Mouse (Mus musculus) ES-CJ7 (cell line): ENCODE data around the gene Wfs1.
A peak's percentile ranks its signal among the peaks of the same experiment; 100 is the strongest.

ENCODE experiments used
- DNase-seq: peaks from one replicate; pipeline ENCODE4 v3.0.0; 2011; ENCODE audit warnings: low read depth, low spot score

The Wfs1 gene

GRCm38 (mm10) chr5:36988124-36988780, 753 bp downstream of the Wfs1 start:
- no peak for DNase-seq

DNA sequence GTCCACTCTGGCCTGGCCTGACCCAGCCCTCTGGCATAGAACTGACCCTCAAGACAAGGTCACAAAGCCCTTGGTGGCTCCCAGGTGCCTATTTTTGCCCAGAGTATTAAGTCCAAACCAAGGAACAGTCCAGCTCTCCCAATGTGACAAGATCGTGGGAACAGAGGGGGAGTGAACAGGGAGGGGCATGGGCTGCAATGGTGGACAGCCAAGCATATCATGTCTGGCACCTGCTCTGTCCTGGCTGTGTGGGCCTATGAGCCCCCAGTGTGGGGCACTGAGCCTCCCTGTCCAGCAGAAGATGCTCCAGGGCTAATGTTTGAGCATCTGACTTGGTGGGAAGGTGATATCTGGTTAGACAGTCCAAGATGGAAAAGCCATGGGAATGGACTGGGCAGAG, 2.4 kb downstream of the Wfs1 start:
- DNase-seq: no peak

DNA sequence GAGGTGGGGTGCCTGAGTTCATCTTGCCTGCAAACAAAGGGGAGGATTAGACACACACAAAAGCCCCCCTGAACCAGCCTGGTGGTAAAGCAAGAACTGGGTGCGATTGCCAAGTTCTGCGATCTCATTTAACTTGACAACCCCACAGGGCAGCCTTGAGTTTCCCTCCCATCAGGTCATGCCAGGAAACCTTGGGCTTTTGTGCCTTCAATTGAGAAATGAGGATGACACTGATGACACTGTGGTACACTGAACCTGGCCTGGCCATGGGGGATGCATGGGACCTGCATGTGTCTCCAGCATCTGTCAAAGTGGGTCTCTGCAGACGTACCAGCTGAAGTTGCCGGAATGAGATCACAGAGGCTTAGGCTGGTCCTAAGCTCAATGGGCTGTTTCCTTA, 6.7 kb downstream of the Wfs1 start:
- no peak for DNase-seq

DNA sequence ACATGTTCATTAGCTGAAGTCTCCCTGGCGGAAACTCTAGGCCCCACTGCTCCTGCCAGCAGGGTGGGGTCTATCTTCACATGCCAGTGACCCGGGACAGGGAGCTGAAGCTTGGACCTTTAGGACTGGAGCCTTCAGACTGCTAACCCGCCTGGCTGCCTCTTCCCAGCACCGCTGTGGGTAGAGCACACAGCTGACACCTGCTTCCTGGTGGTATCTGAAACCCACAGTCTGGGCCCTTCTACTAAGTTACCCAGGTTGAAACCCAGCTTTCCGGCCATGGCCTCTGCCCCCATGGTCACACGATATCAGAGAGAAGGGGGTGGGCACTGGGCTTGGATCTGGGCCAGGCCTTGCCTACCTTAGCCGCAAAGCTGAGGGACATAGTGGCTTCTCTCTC, 9.4 kb downstream of the Wfs1 start:
- DNase-seq: no peak

DNA sequence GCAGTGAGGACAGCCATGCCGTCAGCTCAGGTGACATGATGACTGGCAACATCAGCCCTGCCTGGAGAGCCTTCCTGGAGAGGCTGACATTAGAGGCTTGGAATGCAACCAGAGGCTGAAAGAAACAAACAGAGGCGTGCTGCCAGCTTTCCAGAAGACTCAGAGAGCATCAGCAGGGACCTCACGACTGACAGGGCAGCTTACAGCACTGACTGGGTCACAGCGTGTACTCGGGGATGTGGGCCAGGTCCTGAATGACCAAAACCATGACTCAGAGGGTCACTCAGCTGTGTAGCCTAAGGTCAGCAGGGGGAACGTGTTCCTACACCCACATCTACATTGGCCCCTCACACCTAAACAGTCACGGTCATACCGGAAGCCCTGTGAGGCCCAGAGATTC, 10.0 kb downstream of the Wfs1 start:
- DNase-seq: no peak

DNA sequence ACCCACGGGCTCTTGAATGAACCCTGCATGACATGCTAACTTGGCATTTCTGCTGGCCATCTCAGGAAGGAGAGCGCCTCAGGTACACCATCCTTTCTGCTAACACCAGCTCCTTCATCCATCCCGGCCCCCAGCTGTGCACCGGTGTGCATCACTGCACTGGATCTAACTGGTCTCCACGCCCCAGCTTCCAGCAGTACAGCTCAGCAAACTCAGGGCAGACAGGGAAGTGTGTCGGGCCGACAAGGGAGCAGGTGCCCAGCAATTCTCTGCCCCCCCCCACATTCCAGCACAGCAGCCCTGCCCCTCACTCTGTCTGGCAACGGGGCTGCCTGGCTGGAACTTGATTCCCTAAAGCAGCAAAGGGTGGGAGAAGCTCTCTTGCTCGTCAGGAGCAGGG, 11.2 kb downstream of the Wfs1 start:
- DNase-seq: peak; percentile 30

- DNase-seq: no peak
Measured at GRCm38 (mm10) chr5:36975336-36975735, 13.7 kb downstream of the Wfs1 start.

DNA sequence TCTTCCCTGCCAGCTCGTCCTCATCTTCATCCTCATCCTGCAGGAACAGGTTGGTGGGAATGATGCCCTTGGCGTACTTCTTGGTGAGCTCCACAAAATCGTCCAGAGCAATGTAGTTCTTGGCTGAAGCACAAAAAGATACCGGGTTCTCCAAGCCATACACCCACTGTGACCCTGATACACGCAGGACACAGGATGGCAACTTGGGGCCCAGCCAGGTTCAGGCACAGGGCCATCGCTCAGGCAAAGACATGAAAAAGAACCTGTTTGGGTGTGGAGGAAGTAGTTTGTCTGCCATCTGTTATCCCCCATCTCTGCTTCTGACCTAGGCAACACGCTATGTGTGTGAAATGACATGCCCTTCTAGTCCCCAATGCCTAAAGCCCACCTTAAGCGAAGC, 17.4 kb downstream of the Wfs1 start:
- DNase-seq: no peak

DNA sequence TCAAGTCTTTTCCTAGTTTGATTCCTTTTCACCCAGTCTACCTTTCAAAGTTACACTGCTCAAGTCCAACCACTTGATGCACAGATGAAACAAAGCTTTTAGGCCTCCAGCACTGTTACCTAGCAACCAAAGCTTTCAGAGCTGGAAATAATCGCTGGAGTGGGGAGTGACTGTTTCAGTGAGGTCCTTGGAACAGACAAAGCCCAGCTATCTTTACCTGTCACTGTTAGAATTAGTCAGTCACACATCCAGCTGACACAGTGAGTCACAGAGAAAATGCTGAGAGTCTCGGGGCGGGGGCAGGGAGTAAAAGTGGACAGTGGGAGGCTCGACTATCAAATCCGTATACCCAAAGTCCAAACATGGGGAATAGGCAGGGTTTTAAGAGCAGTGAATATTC, 28.5 kb downstream of the Wfs1 start:
- no peak for DNase-seq

DNA sequence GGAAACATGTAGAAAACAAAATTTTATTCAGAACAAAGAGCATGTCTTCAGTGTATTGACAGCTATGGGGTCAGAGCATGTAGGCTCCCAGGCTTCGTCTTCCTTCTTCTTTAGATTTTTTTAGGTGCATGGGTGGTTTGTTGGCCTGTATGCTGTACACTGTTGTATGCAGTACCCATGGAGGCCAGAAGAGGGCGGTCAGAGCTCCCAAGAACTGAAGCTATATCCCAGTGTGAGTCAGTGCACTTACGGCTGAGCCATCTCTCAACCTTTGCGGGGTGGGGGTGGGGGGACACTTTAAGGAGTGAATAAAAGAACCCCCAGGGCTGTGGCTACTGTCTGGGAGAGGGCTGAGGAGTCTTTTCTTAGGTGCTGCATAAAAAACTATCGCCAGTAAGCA, 30.2 kb downstream of the Wfs1 start:
- DNase-seq: peak; percentile 71

DNA sequence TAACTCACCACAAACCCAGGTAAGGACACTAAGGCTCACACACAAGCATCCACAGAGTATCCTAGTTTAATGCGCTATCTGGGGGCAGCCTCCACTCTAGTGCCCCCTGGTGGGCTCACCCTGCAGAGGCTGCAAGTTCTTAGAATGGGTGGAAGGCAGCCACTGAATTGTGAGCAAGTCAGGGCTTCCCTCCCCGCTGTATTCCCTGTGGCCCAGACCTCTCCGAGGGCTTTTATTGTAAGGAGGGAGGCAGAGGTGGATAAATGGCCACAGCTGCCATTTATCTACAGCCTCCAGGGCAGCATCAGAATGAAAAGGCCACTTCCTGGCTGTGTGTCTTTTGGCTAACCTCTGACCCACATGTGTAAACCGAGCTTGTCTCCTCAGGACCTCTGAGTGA, 33.6 kb downstream of the Wfs1 start:
- DNase-seq: peak; percentile 42

DNA sequence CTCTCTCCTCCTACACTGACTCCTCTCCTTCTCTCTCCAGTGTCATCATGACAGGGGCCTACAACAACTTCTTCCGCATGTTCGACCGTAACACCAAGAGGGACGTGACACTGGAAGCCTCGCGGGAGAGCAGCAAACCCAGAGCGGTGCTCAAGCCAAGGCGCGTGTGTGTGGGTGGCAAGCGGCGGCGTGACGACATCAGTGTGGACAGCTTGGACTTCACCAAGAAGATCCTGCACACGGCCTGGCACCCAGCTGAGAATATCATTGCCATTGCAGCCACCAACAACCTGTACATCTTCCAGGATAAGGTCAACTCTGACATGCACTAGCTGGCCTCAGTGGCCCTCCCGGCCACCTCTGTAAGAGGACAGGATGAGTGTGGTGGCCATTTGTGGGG, 36.7 kb downstream of the Wfs1 start:
- DNase-seq: no peak

- DNase-seq: no peak
Measured at GRCm38 (mm10) chr5:36950871-36951270, 38.1 kb downstream of the Wfs1 start.

- peak; percentile 80 for DNase-seq
Measured at GRCm38 (mm10) chr5:36948831-36949230, 40.2 kb downstream of the Wfs1 start.

DNA sequence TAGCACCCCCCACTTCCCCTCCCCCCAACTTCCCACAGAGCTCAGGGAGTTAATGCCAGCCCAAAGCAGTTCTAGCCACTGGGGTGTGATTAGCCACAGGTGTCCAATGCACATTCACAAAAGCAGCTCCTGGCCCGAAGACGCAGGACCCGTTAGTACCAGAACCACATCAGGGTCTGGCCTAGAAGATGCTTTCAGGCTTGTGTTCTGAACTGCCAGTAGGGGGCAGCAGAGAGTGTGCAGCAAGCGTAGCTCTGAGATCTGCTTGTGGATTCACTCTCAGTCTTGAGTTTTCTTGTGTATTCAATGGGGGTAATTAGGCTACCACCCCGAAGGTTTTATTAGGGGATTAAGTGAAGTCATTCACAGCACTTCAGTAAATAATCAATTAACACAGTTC, 42.6 kb downstream of the Wfs1 start:
- peak; percentile 85 for DNase-seq

GRCm38 (mm10) chr5:36945713-36946112, 43.3 kb downstream of the Wfs1 start:
- DNase-seq: no peak

DNA sequence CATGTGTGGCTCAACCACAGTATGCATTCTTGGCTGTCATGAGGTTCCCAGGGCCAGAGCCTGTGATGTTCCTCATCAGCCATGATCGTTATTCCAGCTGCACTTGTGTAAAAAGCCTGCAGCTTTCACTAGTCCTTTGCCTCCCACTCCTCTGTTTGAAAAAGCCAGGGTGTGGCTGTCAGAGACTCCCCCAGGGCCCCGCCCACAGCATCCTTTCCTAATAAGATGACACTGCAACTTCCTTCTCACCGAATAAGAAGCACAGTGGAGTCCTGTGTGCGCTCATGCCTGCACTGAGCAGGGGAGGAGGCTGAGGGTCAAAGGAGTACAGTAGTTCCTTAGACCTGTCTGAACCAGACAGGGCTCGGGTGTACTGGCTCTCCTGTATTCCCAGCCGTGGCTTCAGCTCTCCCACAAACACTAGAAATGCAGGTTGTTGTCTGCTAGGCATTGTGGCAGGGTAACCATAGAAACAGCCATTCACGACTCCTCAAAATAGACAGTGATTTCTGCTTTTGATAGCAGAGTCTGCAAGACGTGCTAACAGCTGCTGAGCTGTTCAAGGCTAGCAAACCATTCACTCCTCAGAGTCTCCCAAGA, 43.8 kb downstream of the Wfs1 start:
- peak; percentile 67 for DNase-seq

- DNase-seq: peak; percentile 18
Measured at GRCm38 (mm10) chr5:36944552-36944951, 44.5 kb downstream of the Wfs1 start.

DNA sequence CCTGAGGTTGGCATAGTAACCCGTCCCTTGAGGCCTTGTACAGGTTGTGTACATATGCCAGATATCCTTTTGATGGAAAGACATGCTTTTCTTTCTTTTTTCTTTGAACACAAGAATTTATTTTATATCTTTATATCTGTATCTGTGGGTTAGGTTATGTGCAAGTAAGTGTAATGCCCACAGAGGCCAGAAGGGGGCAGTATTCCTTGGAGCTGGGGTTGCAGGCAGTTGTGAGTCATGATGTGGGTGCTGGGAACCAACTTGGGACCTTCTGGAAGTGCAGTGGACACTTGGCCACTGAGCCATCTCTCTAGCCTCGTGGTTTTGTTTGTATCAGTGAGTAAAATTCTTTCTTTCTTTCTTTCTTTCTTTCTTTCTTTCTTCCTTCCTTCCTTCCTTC, 46.6 kb downstream of the Wfs1 start:
- no peak for DNase-seq

DNA sequence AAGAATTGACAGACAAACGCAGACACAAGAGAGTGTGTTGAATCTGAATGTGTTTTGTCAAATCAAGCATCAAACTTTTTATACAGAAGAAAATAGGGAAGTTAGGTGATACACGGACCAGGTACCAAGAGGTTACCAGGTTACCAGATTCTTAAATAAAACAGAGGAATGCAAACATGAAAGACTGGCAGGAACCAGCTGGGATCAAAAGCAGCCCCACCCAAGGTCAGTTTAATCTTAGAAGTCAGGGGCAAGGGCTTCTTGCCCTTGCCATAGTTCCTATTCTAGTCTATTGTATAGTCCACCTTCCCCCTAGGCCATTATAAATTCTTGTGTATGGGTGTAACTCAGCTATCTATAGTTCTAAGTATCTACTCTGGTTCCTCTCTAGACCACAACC, 50.0 kb downstream of the Wfs1 start:
- DNase-seq: peak; percentile 50

GRCm38 (mm10) chr5:36938021-36938420, 51.0 kb downstream of the Wfs1 start:
- no peak for DNase-seq

- DNase-seq: no peak
Measured at GRCm38 (mm10) chr5:36936548-36936947, 52.5 kb downstream of the Wfs1 start.
